ENCODE assay signal across 17 mouse cellular contexts in the genomic region with DNA sequence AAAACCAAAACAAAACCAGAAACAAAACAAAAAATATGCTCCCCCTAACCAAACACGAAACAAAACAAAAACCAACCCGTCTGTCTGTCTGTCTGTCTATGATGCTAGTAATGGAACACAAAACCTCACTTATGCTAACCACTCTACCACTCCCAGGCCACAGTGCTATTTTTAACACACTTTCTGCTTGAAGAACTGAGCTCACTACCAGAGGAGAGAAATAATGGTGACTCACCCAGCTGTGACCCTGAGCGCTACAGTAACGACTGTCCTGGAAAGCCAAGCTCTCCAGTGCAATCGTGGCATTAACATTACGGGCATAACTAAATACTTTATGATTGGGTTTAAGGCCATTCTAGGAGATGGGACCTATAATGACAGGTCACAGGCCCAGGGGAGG. TPM values are rescaled to one million over a fixed set of nuclear protein-coding genes. Genes with fewer than 3 reads are reported as not detected.
A peak's percentile ranks its signal among the peaks of the same experiment; 100 is the strongest.
DNase-seq lines count a peak whose midpoint lies in the region; ATAC-seq and TF ChIP-seq lines count a peak whose summit lies in the region.
"Had no signal": no experiment of that assay in that cellular context is flagged by ENCODE, and none has a peak within 500 bp of the region (broad histone marks: within the 10 kb centered on the region; RNA-seq: fewer than 3 reads in every experiment).

No protein-coding gene starts in this region.

- ATAC-seq in heart, postnatal 0 days (ENCODE audit: insufficient read depth, low read depth): no peak
- no peak for ATAC-seq in liver, embryonic 13.5 days (ENCODE audit: low read depth)
- ATAC-seq in heart, embryonic 11.5 days (replicated peaks; ENCODE audit: insufficient number of reproducible peaks, low FRiP score, low TSS enrichment): no peak
- ATAC-seq: forebrain, embryonic 15.5 days had no signal

- no peaks in the 10 kb centered on the region for H3K9me3 ChIP-seq in heart, postnatal 0 days (replicated peaks; ENCODE audit: control insufficient read depth, low read length)
- H3K9me3 ChIP-seq in liver, embryonic 13.5 days (replicated peaks): no peaks in the 10 kb centered on the region
- no peaks in the 10 kb centered on the region for H3K9me3 ChIP-seq in heart, embryonic 11.5 days (replicated peaks; ENCODE audit: control insufficient read depth, low read length)
- H3K9me3 ChIP-seq: forebrain, embryonic 15.5 days; heart, embryonic 12.5 days; midbrain, embryonic 10.5 days had no signal

- no peaks in the 10 kb centered on the region for H3K36me3 ChIP-seq in heart, postnatal 0 days (replicated peaks; ENCODE audit: control insufficient read depth, insufficient read depth, low read length)
- no peaks in the 10 kb centered on the region for H3K36me3 ChIP-seq in liver, embryonic 13.5 days
- H3K36me3 ChIP-seq in heart, embryonic 11.5 days (ENCODE audit: control insufficient read depth, insufficient read depth, low read length): no peaks in the 10 kb centered on the region
- H3K36me3 ChIP-seq: forebrain, embryonic 15.5 days; heart, embryonic 12.5 days; midbrain, embryonic 10.5 days had no signal

- 60% methylated on average over 6 of the region's 6 CpGs for WGBS in heart, postnatal 0 days
- WGBS in liver, embryonic 13.5 days (ENCODE audit: insufficient replicate concordance): 45% methylated on average over 6 of the region's 6 CpGs
- WGBS in heart, embryonic 11.5 days (ENCODE audit: insufficient replicate concordance): 77% methylated on average over 6 of the region's 6 CpGs

- no peaks in the 10 kb centered on the region for H3K4me1 ChIP-seq in heart, postnatal 0 days (ENCODE audit: control insufficient read depth, insufficient read depth)
- peaks cover 29% of the 10 kb centered on the region for H3K4me1 ChIP-seq in liver, embryonic 13.5 days (replicated peaks)
- H3K4me1 ChIP-seq in heart, embryonic 11.5 days (ENCODE audit: control insufficient read depth, insufficient read depth, low read length): peaks cover 5% of the 10 kb centered on the region; the same call in 1 of the 2 replicates
- H3K4me1 ChIP-seq: forebrain, embryonic 15.5 days had no signal

- TF ChIP-seq EP300 in heart, postnatal 0 days (IDR thresholded peaks at IDR 0.05; ENCODE audit: low read depth): no peak

- intact Hi-C loops in heart, postnatal 25 days (cut with DNase I): no loop called here

- H3K9ac ChIP-seq in heart, postnatal 0 days (replicated peaks; ENCODE audit: low read depth, low read length): no peak overlapping the region
- H3K9ac ChIP-seq in liver, embryonic 13.5 days: no peak overlapping the region
- no peak overlapping the region for H3K9ac ChIP-seq in heart, embryonic 11.5 days (ENCODE audit: low read depth, low read length)
- H3K9ac ChIP-seq: forebrain, embryonic 15.5 days; heart, embryonic 12.5 days had no signal

- no peak overlapping the region for H3K4me3 ChIP-seq in heart, postnatal 0 days (ENCODE audit: low read depth, low read length)
- no peak overlapping the region for H3K4me3 ChIP-seq in liver, embryonic 13.5 days (replicated peaks)
- H3K4me3 ChIP-seq in heart, embryonic 11.5 days (ENCODE audit: low read depth, low read length): no peak overlapping the region
- H3K4me3 ChIP-seq: erythroblast, embryonic 14.5 days; forebrain, embryonic 15.5 days; heart, embryonic 12.5 days; left cerebral cortex, adult 2 months; midbrain, embryonic 10.5 days had no signal

- no peak overlapping the region for H3K4me2 ChIP-seq in heart, postnatal 0 days (ENCODE audit: low read depth, low read length)
- no peak overlapping the region for H3K4me2 ChIP-seq in liver, embryonic 13.5 days
- H3K4me2 ChIP-seq in heart, embryonic 11.5 days: no peak overlapping the region
- H3K4me2 ChIP-seq: forebrain, embryonic 15.5 days; heart, embryonic 12.5 days had no signal

- no peak for TF ChIP-seq CTCF in heart, postnatal 0 days (IDR thresholded peaks at IDR 0.05; ENCODE audit: low read depth)

- no peaks in the 10 kb centered on the region for H3K27me3 ChIP-seq in heart, postnatal 0 days (ENCODE audit: control insufficient read depth, insufficient read depth, low read length)
- H3K27me3 ChIP-seq in liver, embryonic 13.5 days: no peaks in the 10 kb centered on the region
- no peaks in the 10 kb centered on the region for H3K27me3 ChIP-seq in heart, embryonic 11.5 days (ENCODE audit: control insufficient read depth, insufficient read depth, low read length)
- H3K27me3 ChIP-seq: forebrain, embryonic 15.5 days; heart, embryonic 12.5 days had no signal

- no peak overlapping the region for H3K27ac ChIP-seq in heart, postnatal 0 days (ENCODE audit: low read depth)
- H3K27ac ChIP-seq in liver, embryonic 13.5 days: peak overlapping the region; percentile 2
- H3K27ac ChIP-seq in heart, embryonic 11.5 days (ENCODE audit: low read depth, low read length): no peak overlapping the region
- H3K27ac ChIP-seq: forebrain, embryonic 15.5 days; left cerebral cortex, adult 2 months; midbrain, embryonic 10.5 days had no signal

- peak; percentile 32 for DNase-seq in heart, postnatal 0 days (ENCODE audit: low spot score)
- no peak for DNase-seq in heart, postnatal 25 days (ENCODE audit: low spot score)
- peak; percentile 51 for DNase-seq in adrenal gland, postnatal 14 days
- DNase-seq in liver, embryonic 13.5 days: no peak
- DNase-seq in natural killer cell, adult 2 months (ENCODE audit: low spot score in 2 of 2): peak; percentile 34 to 65
- no peak for DNase-seq in left cerebral cortex, adult 18-20 months (ENCODE audit: low spot score in 2 of 2)
- DNase-seq in spleen, adult 18-20 months: no peak
- DNase-seq: cerebellum, adult 9-11 months; gastrocnemius, postnatal 10 days; lung, adult 2 months; thymus, postnatal 4 days had no signal

RNA-seq across cellular contexts. Expression of gene Vwf, which starts 5.7 kb away (rescaled TPM):
- total RNA-seq in heart, postnatal 0 days (2014; rRNA removed; ENCODE audit: low replicate concordance): 70.5 and 99.9 TPM in 2 replicates
- polyA plus RNA-seq in heart, postnatal 0 days (2015; fragmentation: Nextera tagmentation; extraction: Ambion mirVana): 21.9 and 25.3 TPM in 2 replicates
- 100 to 1,000 TPM; 104 to 114 TPM for total RNA-seq in heart, postnatal 25 days (2021)
- 18.5 and 30.6 TPM in 2 replicates for total RNA-seq in adrenal gland, postnatal 14 days (2021)
- polyA plus RNA-seq in liver, embryonic 13.5 days (2015; fragmentation: Nextera tagmentation; extraction: Ambion mirVana): 12.7 and 13.3 TPM in 2 replicates
- 10 to 100 TPM; 14.8 to 24.1 TPM for total RNA-seq in left cerebral cortex, adult 18-20 months (2021)
- polyA plus RNA-seq in heart, embryonic 11.5 days (2014; fragmentation: Nextera tagmentation; extraction: Ambion mirVana): 31.2 and 32.2 TPM in 2 replicates

RNA-seq across cellular contexts. Expression of gene Cd9, which starts 46.2 kb away (rescaled TPM):
- 51.9 and 72.4 TPM in 2 replicates for total RNA-seq in heart, postnatal 0 days (2014; rRNA removed; ENCODE audit: low replicate concordance)
- polyA plus RNA-seq in heart, postnatal 0 days (2015; fragmentation: Nextera tagmentation; extraction: Ambion mirVana): 99.3 and 99.4 TPM in 2 replicates
- 10 to 100 TPM; 57.5 to 63.4 TPM for total RNA-seq in heart, postnatal 25 days (2021)
- total RNA-seq in adrenal gland, postnatal 14 days (2021): 135 and 148 TPM in 2 replicates
- 92.5 and 94.7 TPM in 2 replicates for polyA plus RNA-seq in liver, embryonic 13.5 days (2015; fragmentation: Nextera tagmentation; extraction: Ambion mirVana)
- total RNA-seq in left cerebral cortex, adult 18-20 months (2021): 10 to 100 TPM; 37.7 to 41.6 TPM
- polyA plus RNA-seq in heart, embryonic 11.5 days (2014; fragmentation: Nextera tagmentation; extraction: Ambion mirVana): 70.9 and 80.8 TPM in 2 replicates
- polyA plus RNA-seq: erythroblast, embryonic 14.5 days had no signal

Comparison
In these comparisons a context has a peak if more than half of its experiments do, and no peak if none do; other contexts are left out.
1. DNase-seq: peak in heart, postnatal 0 days (single experiment), adrenal gland, postnatal 14 days (single experiment) and natural killer cell, adult 2 months (2 of 2); none in heart, postnatal 25 days (single experiment), liver, embryonic 13.5 days (single experiment), left cerebral cortex, adult 18-20 months (0 of 2) and spleen, adult 18-20 months (0 of 2).